Mouse (Mus musculus) urinary bladder, postnatal 25 days (tissue): Measurements from ENCODE around the gene Bmp6.
A peak's percentile ranks its signal among the peaks of the same experiment; 100 is the strongest.

Source experiments
- DNase-seq: peaks from one replicate; pipeline ENCODE4 v3.0.0; 2022; ENCODE audit warnings: low spot score

Gene Bmp6

GRCm38 (mm10) chr13:38429671-38430070, 84.8 kb downstream of the Bmp6 start:
- DNase-seq, result no peak

GRCm38 (mm10) chr13:38430075-38430474, 85.2 kb downstream of the Bmp6 start:
- no peak for DNase-seq

- no peak for DNase-seq
Observed at GRCm38 (mm10) chr13:38434831-38435230, 89.9 kb downstream of the Bmp6 start.

GRCm38 (mm10) chr13:38437930-38438329, 93.0 kb downstream of the Bmp6 start:
- peak; percentile 34 for DNase-seq

- DNase-seq, result no peak
Observed at GRCm38 (mm10) chr13:38440240-38440639, 95.3 kb downstream of the Bmp6 start.

- no peak for DNase-seq
Observed at GRCm38 (mm10) chr13:38448516-38449015, 103.7 kb downstream of the Bmp6 start.

- DNase-seq, result no peak
Observed at GRCm38 (mm10) chr13:38450051-38450971, 105.4 kb downstream of the Bmp6 start.

GRCm38 (mm10) chr13:38451446-38451845, 106.5 kb downstream of the Bmp6 start:
- no peak for DNase-seq

GRCm38 (mm10) chr13:38463410-38463809, 118.5 kb downstream of the Bmp6 start:
- no peak for DNase-seq

- DNase-seq, result no peak
Observed at GRCm38 (mm10) chr13:38470882-38471281, 126.0 kb downstream of the Bmp6 start.

- DNase-seq, result no peak
Observed at GRCm38 (mm10) chr13:38472636-38473035, 127.7 kb downstream of the Bmp6 start.

- no peak for DNase-seq
Observed at GRCm38 (mm10) chr13:38473497-38473896, 128.6 kb downstream of the Bmp6 start.

GRCm38 (mm10) chr13:38476936-38477335, 132.0 kb downstream of the Bmp6 start:
- no peak for DNase-seq

GRCm38 (mm10) chr13:38481021-38481420, 136.1 kb downstream of the Bmp6 start:
- no peak for DNase-seq

- DNase-seq, result no peak
Observed at GRCm38 (mm10) chr13:38484701-38485100, 139.8 kb downstream of the Bmp6 start.

- DNase-seq, result no peak
Observed at GRCm38 (mm10) chr13:38486767-38487166, 141.9 kb downstream of the Bmp6 start.

- no peak for DNase-seq
Observed at GRCm38 (mm10) chr13:38496715-38497114, 151.8 kb downstream of the Bmp6 start.

- DNase-seq, result no peak
Observed at GRCm38 (mm10) chr13:38501314-38501713, 156.4 kb downstream of the Bmp6 start.

GRCm38 (mm10) chr13:38503137-38503849, 158.4 kb downstream of the Bmp6 start:
- no peak for DNase-seq

GRCm38 (mm10) chr13:38506320-38506719, 161.4 kb downstream of the Bmp6 start:
- DNase-seq, result peak; percentile 22

- DNase-seq, result no peak
Observed at GRCm38 (mm10) chr13:38506936-38507335, 162.0 kb downstream of the Bmp6 start.

GRCm38 (mm10) chr13:38509681-38510341, 164.9 kb downstream of the Bmp6 start:
- DNase-seq, result no peak
